Mouse (Mus musculus): ENCODE results near the gene Snrpa1.

DNA sequence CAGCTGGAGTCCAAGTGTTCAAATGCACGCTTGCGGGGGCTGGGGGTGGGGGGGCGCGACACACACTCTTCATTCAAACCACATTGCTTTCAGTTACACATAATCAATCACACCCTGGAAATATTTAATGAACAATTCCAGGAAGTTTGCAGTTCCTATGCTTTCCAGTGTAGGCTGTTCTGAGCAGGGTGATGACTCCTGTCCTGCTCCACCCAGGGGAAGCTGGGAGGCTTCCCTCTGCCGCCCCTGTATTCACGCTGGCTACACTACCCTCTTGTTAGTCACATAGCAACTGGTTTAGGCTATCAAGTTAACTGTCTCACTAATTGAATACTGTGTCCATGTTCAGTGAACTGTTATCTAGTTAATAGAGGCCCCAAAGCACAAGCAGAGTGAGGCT, 48.3 kb upstream of the Snrpa1 start:
- TF ChIP-seq CTCF (IDR thresholded peaks at IDR 0.05): 0 out of 2 replicates have a peak, but pooled peaks have one; percentile 6
- no peak for TF ChIP-seq EP300 (IDR thresholded peaks at IDR 0.05)
